Mouse (Mus musculus) megakaryocyte, embryonic 14.5 days (primary cell): ENCODE measurements around the gene Macrod1.

Source experiments
- FLI1 ChIP-seq: IDR thresholded peaks from 2 replicates; pipeline ENCODE4 v1.6.1; 2012; ENCODE audit warnings: low read length, inconsistent platforms, mixed read lengths
- GATA1 ChIP-seq: IDR thresholded peaks from 3 replicates; pipeline ENCODE4 v1.6.1; 2012; ENCODE audit warnings: mixed read lengths, low read length, inconsistent platforms, borderline replicate concordance

- TF ChIP-seq GATA1: no peak
- no peak for TF ChIP-seq FLI1
Measured at GRCm38 (mm10) chr19:7057126-7057721, 614 bp downstream of the Macrod1 start.
